Mouse (Mus musculus) MEL (cell line): ENCODE measurements around the gene Il17f. TPM values are rescaled to one million over a fixed set of nuclear protein-coding genes. Genes with fewer than 3 reads are reported as not detected.
"Not testable (repeated sequence)": the region's sequence is repeated elsewhere in the genome, so short reads cannot be mapped to it uniquely, and the experiment has no call there.

Experiments used
- DNase-seq: peaks from one replicate; pipeline ENCODE4 v3.0.0; 2011; ENCODE audit warnings: low read depth, low spot score
- H3K27ac ChIP-seq: 2 replicates; pipeline ENCODE4 v1.5.1; 2012; ENCODE audit warnings: low read depth, mild to moderate bottlenecking, control low read depth, low read length, moderate library complexity; ENCODE audit not compliant: control insufficient read depth
- H3K27me3 ChIP-seq, 2 experiments: fragments of 150-350 bp in 1 of 2; sonication (generic) in 1 of 2; 2 replicates each; pipeline ENCODE4 v1.6.1; 2012; ENCODE audit warnings: low read length in 2 of 2, mild to moderate bottlenecking in 2 of 2, improper control_type of control experiment in 1 of 2, moderate library complexity in 1 of 2; ENCODE audit not compliant: insufficient read depth in 2 of 2, control insufficient read depth in 1 of 2
- H3K36me3 ChIP-seq, 2 experiments: 2 replicates each; pipeline ENCODE4 v1.6.1; 2012 to 2014; ENCODE audit warnings: low read length in 2 of 2, improper control_type of control experiment in 1 of 2, inconsistent platforms in 1 of 2, mild to moderate bottlenecking in 1 of 2; ENCODE audit not compliant: insufficient read depth in 2 of 2, control insufficient read depth in 1 of 2
- H3K4me1 ChIP-seq, 2 experiments: fragments of 150-350 bp in 1 of 2; sonication (generic) in 1 of 2; 2 replicates each; pipeline ENCODE4 v1.6.1; 2012; ENCODE audit warnings: low read length in 2 of 2, improper control_type of control experiment in 1 of 2, mild to moderate bottlenecking in 1 of 2; ENCODE audit not compliant: insufficient read depth in 2 of 2, control insufficient read depth in 1 of 2
- H3K4me3 ChIP-seq, 2 experiments: fragments of 150-350 bp in 1 of 2; sonication (generic) in 1 of 2; 2 replicates each; pipeline ENCODE4 v1.5.1; 2012; ENCODE audit warnings: low read depth in 2 of 2, low read length in 2 of 2, mild to moderate bottlenecking in 2 of 2, moderate library complexity in 2 of 2, control low read depth in 1 of 2, improper control_type of control experiment in 1 of 2; ENCODE audit not compliant: control insufficient read depth in 1 of 2, insufficient read depth in 1 of 2
- H3K79me2 ChIP-seq: 2 replicates; pipeline ENCODE4 v1.6.1; 2012; ENCODE audit warnings: mild to moderate bottlenecking, low read length, moderate library complexity; ENCODE audit not compliant: control insufficient read depth, poor library complexity, insufficient read depth
- H3K9ac ChIP-seq: 2 replicates; pipeline ENCODE4 v1.6.1; 2012; ENCODE audit warnings: low read depth, mild to moderate bottlenecking, control low read depth, low read length, moderate library complexity; ENCODE audit not compliant: control insufficient read depth, poor library complexity, severe bottlenecking
- H3K9me3 ChIP-seq: fragments of 150-350 bp; sonication (generic); replicated peaks from 2 replicates; pipeline ENCODE4 v1.6.1; 2012; ENCODE audit warnings: mild to moderate bottlenecking, low read length, improper control_type of control experiment, moderate library complexity; ENCODE audit not compliant: insufficient read depth
- BHLHE40 ChIP-seq: IDR thresholded peaks from 2 replicates; pipeline ENCODE4 v1.6.1; 2012; ENCODE audit warnings: low read depth, mild to moderate bottlenecking, inconsistent platforms, low read length, improper control_type of control experiment, borderline replicate concordance
- E2F4 ChIP-seq: IDR thresholded peaks from 2 replicates; pipeline ENCODE4 v1.6.1; 2011; ENCODE audit warnings: low read depth, low read length, improper control_type of control experiment, borderline replicate concordance
- ELF1 ChIP-seq: IDR thresholded peaks from 2 replicates; pipeline ENCODE4 v1.6.1; 2014; ENCODE audit warnings: low read depth, mild to moderate bottlenecking, inconsistent platforms, low read length, improper control_type of control experiment, moderate library complexity
- GATA1 ChIP-seq: IDR thresholded peaks from 2 replicates; pipeline ENCODE4 v1.6.1; 2011; ENCODE audit warnings: low read depth, low read length, improper control_type of control experiment
- HCFC1 ChIP-seq: IDR thresholded peaks from 2 replicates; pipeline ENCODE4 v1.6.1; 2012; ENCODE audit warnings: low read depth, mild to moderate bottlenecking, inconsistent platforms, low read length, improper control_type of control experiment, moderate library complexity
- MAFK ChIP-seq: IDR thresholded peaks from 2 replicates; pipeline ENCODE4 v1.6.1; 2011; ENCODE audit warnings: low read depth, mild to moderate bottlenecking, low read length, improper control_type of control experiment, borderline replicate concordance
- MAX ChIP-seq: IDR thresholded peaks from 2 replicates; pipeline ENCODE4 v1.6.1; 2011; ENCODE audit warnings: low read length, improper control_type of control experiment
- MAZ ChIP-seq: IDR thresholded peaks from 2 replicates; pipeline ENCODE4 v1.6.1; 2012; ENCODE audit warnings: low read depth, mild to moderate bottlenecking, inconsistent platforms, low read length, improper control_type of control experiment
- MXI1 ChIP-seq: IDR thresholded peaks from 2 replicates; pipeline ENCODE4 v1.6.1; 2011; ENCODE audit warnings: mild to moderate bottlenecking, low read depth, low read length, improper control_type of control experiment
- NELFE ChIP-seq: IDR thresholded peaks from 2 replicates; pipeline ENCODE4 v1.6.1; 2011; ENCODE audit warnings: low read depth, low read length, improper control_type of control experiment
- POLR2A ChIP-seq, 2 experiments: IDR thresholded peaks; 2 replicates each; pipeline ENCODE4 v1.6.1; 2011 to 2012; ENCODE audit warnings: low read length in 2 of 2, mild to moderate bottlenecking in 2 of 2, control low read depth in 1 of 2, improper control_type of control experiment in 1 of 2, low read depth in 1 of 2, moderate library complexity in 1 of 2; ENCODE audit not compliant: control insufficient read depth in 1 of 2, insufficient read depth in 1 of 2, poor library complexity in 1 of 2
- POLR2AphosphoS2 ChIP-seq: IDR thresholded peaks from 2 replicates; pipeline ENCODE4 v1.6.1; 2011; ENCODE audit warnings: low read length, improper control_type of control experiment
- POLR2AphosphoS5 ChIP-seq: IDR thresholded peaks from 2 replicates; pipeline ENCODE4 v1.6.1; 2012; ENCODE audit warnings: low read depth, borderline replicate concordance, mild to moderate bottlenecking, inconsistent platforms, low read length, moderate library complexity, mixed read lengths
- SIN3A ChIP-seq: IDR thresholded peaks from 2 replicates; pipeline ENCODE4 v1.6.1; 2012; ENCODE audit warnings: low read length, improper control_type of control experiment, inconsistent platforms
- TAL1 ChIP-seq: IDR thresholded peaks from 2 replicates; pipeline ENCODE4 v1.6.1; 2012; ENCODE audit warnings: mild to moderate bottlenecking, inconsistent platforms, low read length, moderate library complexity, mixed read lengths
- TCF12 ChIP-seq: IDR thresholded peaks from 2 replicates; pipeline ENCODE4 v1.6.1; 2014; ENCODE audit warnings: low read depth, mild to moderate bottlenecking, inconsistent platforms, low read length, improper control_type of control experiment, moderate library complexity
- USF1 ChIP-seq: IDR thresholded peaks from 2 replicates; pipeline ENCODE4 v1.6.1; 2014; ENCODE audit warnings: low read depth, mild to moderate bottlenecking, inconsistent platforms, low read length, improper control_type of control experiment, moderate library complexity
- USF2 ChIP-seq, 2 experiments: IDR thresholded peaks; 2 replicates each; pipeline ENCODE4 v1.6.1; 2011 to 2012; ENCODE audit warnings: improper control_type of control experiment in 2 of 2, low read length in 2 of 2, borderline replicate concordance in 1 of 2, inconsistent platforms in 1 of 2, low read depth in 1 of 2, mild to moderate bottlenecking in 1 of 2; ENCODE audit not compliant: insufficient read depth in 1 of 2
- ZNF384 ChIP-seq: IDR thresholded peaks from 2 replicates; pipeline ENCODE4 v1.6.1; 2012; ENCODE audit warnings: low read depth, mild to moderate bottlenecking, inconsistent platforms, low read length, improper control_type of control experiment
- polyA plus RNA-seq, 2 experiments: library from polyadenylated mRNA; stranded (reverse) in 1 of 2; unstranded in 1 of 2; fragments of >175 nt in 1 of 2; fragments of >200 nt in 1 of 2; gene quantifications; 2 replicates each; pipeline versions ENCODE4 v1.2.1 to v1.2.4; 2012; ENCODE audit warnings: low replicate concordance in 2 of 2, low read depth in 1 of 2; ENCODE audit not compliant: insufficient read length in 2 of 2, insufficient read depth in 1 of 2, missing spikeins in 1 of 2
- total RNA-seq: library from RNA; depleted of rRNA; stranded (reverse); fragments of 300-350 nt; gene quantifications from 2 replicates; pipeline ENCODE4 v1.2.3, GENCODE M21; 2012

Il17f gene
- total and polyA plus RNA-seq, 3 experiments: not detected

GRCm38 (mm10) chr1:20787046-20787445 is 3.4 kb downstream of the Il17f start:
- H3K27me3 ChIP-seq: no peaks in the 10 kb centered on the region
- no peak overlapping the region for H3K9ac ChIP-seq
- H3K4me1 ChIP-seq: no peaks in the 10 kb centered on the region
- no peaks in the 10 kb centered on the region for H3K79me2 ChIP-seq
- no peak overlapping the region for H3K4me3 ChIP-seq
- TF ChIP-seq BHLHE40 (no peak), E2F4 (no peak), MAZ (no peak), TAL1 (no peak), GATA1 (no peak), MXI1 (no peak), POLR2A (IDR thresholded peaks at IDR 0.05; ENCODE audit: control insufficient read depth in 1 of 2, insufficient read depth in 1 of 2, low read depth in 1 of 2, low read length in 2 of 2, poor library complexity in 1 of 2) (no peak), MAFK (no peak), USF1 (no peak), POLR2AphosphoS2 (no peak), ZNF384 (no peak), ELF1 (no peak), NELFE (no peak)
- no peaks in the 10 kb centered on the region for H3K9me3 ChIP-seq
- DNase-seq: no peak
- no peaks in the 10 kb centered on the region for H3K36me3 ChIP-seq
- no peak overlapping the region for H3K27ac ChIP-seq

GRCm38 (mm10) chr1:20778366-20778765 is 12.1 kb downstream of the Il17f start:
- no peaks in the 10 kb centered on the region for H3K79me2 ChIP-seq
- DNase-seq: no peak
- no peaks in the 10 kb centered on the region for H3K4me1 ChIP-seq

GRCm38 (mm10) chr1:20774026-20774730 is 16.2 kb downstream of the Il17f start:
- H3K36me3 ChIP-seq, H3K9ac ChIP-seq, H3K4me1 ChIP-seq, H3K27me3 ChIP-seq, H3K79me2 ChIP-seq, DNase-seq, H3K4me3 ChIP-seq, H3K9me3 ChIP-seq, H3K27ac ChIP-seq: not testable (repeated sequence)

More at GRCm38 (mm10) chr1:20778366-20778765, 12.1 kb downstream of the Il17f start:
- H3K27me3 ChIP-seq: no peaks in the 10 kb centered on the region
- H3K27ac ChIP-seq: no peak overlapping the region
- no peaks in the 10 kb centered on the region for H3K9me3 ChIP-seq
- no peak overlapping the region for H3K9ac ChIP-seq
- TF ChIP-seq SIN3A: no peak
- TF ChIP-seq USF2 (IDR thresholded peaks at IDR 0.05; ENCODE audit: borderline replicate concordance in 1 of 2, insufficient read depth in 1 of 2, low read depth in 1 of 2, low read length in 2 of 2): no peak
- TF ChIP-seq POLR2A (IDR thresholded peaks at IDR 0.05; ENCODE audit: control insufficient read depth in 1 of 2, insufficient read depth in 1 of 2, low read depth in 1 of 2, low read length in 2 of 2, poor library complexity in 1 of 2): no peak
- TF ChIP-seq TAL1: no peak
- TF ChIP-seq MAFK: no peak
- no peak for TF ChIP-seq NELFE
- TF ChIP-seq POLR2AphosphoS5: no peak
- TF ChIP-seq MAX: no peak
- TF ChIP-seq POLR2AphosphoS2: no peak
- TF ChIP-seq HCFC1: no peak
- TF ChIP-seq TCF12: no peak
- H3K4me3 ChIP-seq: no peak overlapping the region
- H3K36me3 ChIP-seq: no peaks in the 10 kb centered on the region
